Mouse (Mus musculus): ENCODE measurements around the gene Sidt1. TPM values are rescaled to one million over a fixed set of nuclear protein-coding genes. Genes with fewer than 3 reads are reported as not detected.
"Not testable (repeated sequence)": the region's sequence is repeated elsewhere in the genome, so short reads cannot be mapped to it uniquely, and the experiment has no call there.

Gene Sidt1
- polyA plus RNA-seq, 1 experiment from 2014 or later: 0.51 TPM

DNA sequence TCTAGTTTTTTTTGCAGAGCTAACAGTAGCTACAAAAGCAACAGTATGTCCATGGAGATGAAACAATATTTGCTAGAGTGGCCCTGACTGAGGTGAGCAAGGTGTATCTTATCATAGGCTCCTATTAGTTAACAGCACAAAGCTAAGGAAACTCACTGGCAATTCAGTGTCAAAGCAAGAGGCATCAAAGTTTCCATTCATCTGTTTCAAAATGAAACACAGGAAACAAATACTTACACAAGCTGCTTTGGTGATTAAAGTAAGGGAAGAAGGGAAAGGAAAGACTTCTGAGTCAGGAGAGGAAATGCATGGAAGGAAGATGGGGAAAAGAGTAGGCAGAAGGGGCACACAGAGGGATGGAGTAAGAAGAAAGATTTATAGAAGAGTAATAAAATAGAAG is 39.0 kb downstream of the Sidt1 start:
- no peak overlapping the region for H3K27ac ChIP-seq
- no peak overlapping the region for H3K9ac ChIP-seq
- H3K4me3 ChIP-seq: no peak overlapping the region
- H3K9me3 ChIP-seq: no peaks in the 10 kb centered on the region
- ATAC-seq (ENCODE audit: low FRiP score, low read depth): no peak
- no peaks in the 10 kb centered on the region for H3K27me3 ChIP-seq (replicated peaks)
- no peaks in the 10 kb centered on the region for H3K36me3 ChIP-seq
- H3K4me2 ChIP-seq (replicated peaks): no peak overlapping the region
- H3K4me1 ChIP-seq: no peaks in the 10 kb centered on the region

- ATAC-seq (ENCODE audit: low FRiP score, low read depth); H3K4me2 ChIP-seq (replicated peaks); H3K4me1 ChIP-seq; H3K9me3 ChIP-seq; H3K27me3 ChIP-seq (replicated peaks); H3K27ac ChIP-seq; H3K9ac ChIP-seq; H3K4me3 ChIP-seq; H3K36me3 ChIP-seq: not testable (repeated sequence)
- 92% methylated on average over 2 of the region's 2 CpGs for WGBS
Measured at GRCm38 (mm10) chr16:44292681-44293080, 40.3 kb downstream of the Sidt1 start.

DNA sequence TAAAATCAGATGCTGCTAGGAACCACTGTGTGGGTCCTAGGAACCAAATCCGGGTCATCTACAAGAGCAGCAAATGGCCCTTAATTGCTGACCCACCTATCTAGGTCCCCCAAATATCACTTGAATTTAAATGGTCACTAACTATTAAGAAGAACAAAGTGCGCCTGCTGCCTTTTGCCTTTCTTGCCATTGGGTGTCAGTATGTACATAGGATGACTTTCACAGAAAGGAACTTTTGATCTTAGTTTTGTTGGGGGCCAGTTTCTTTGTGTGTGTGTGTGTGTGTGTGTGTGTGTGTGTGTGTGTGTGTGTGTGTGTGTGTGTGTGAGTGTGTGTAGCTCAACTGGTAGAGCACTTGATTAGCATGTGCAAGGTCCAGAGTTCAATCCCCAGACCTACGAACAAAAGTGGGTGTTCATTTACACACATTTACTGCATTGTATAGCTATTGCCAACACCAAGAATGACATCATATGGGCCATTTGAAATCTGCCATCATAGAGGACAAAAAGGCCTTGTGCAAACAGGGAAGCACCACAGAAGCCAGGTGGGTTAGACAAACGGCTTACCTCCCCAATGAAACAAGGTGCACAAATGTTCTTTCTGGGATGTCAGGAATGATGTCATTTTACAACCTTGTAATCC is 43.9 kb downstream of the Sidt1 start:
- Histone ChIP-seq H3K4me3 (no peak overlapping the region), H3K4me2 (replicated peaks) (no peak overlapping the region), H3K36me3 (no peaks in the 10 kb centered on the region), H3K27me3 (replicated peaks) (no peaks in the 10 kb centered on the region), H3K9me3 (no peaks in the 10 kb centered on the region), H3K9ac (no peak overlapping the region), H3K4me1 (no peaks in the 10 kb centered on the region), H3K27ac (no peak overlapping the region)
- WGBS: 81% methylated on average over 4 of the region's 4 CpGs
- no peak for ATAC-seq (ENCODE audit: low FRiP score, low read depth)

- H3K27ac ChIP-seq: no peak overlapping the region
- no peak for ATAC-seq (ENCODE audit: low FRiP score, low read depth)
- H3K4me2 ChIP-seq (replicated peaks): no peak overlapping the region
- no peak overlapping the region for H3K4me3 ChIP-seq
- no peaks in the 10 kb centered on the region for H3K36me3 ChIP-seq
- no peaks in the 10 kb centered on the region for H3K9me3 ChIP-seq
- H3K27me3 ChIP-seq (replicated peaks): no peaks in the 10 kb centered on the region
- WGBS: 70% methylated on average over 7 of the region's 7 CpGs
- H3K4me1 ChIP-seq: no peaks in the 10 kb centered on the region
- H3K9ac ChIP-seq: no peak overlapping the region
Measured at GRCm38 (mm10) chr16:44287356-44287950, 45.5 kb downstream of the Sidt1 start.

- Histone ChIP-seq H3K27ac (no peak overlapping the region), H3K27me3 (replicated peaks) (no peaks in the 10 kb centered on the region), H3K4me3 (no peak overlapping the region), H3K4me2 (replicated peaks) (no peak overlapping the region), H3K4me1 (no peaks in the 10 kb centered on the region), H3K9ac (no peak overlapping the region), H3K9me3 (no peaks in the 10 kb centered on the region), H3K36me3 (no peaks in the 10 kb centered on the region)
- no peak for ATAC-seq (ENCODE audit: low FRiP score, low read depth)
- WGBS: 82% methylated on average over 5 of the region's 5 CpGs
Measured at GRCm38 (mm10) chr16:44282614-44283325, 50.2 kb downstream of the Sidt1 start.

- no peak for ATAC-seq (ENCODE audit: low FRiP score, low read depth)
- H3K4me2 ChIP-seq (replicated peaks): no peak overlapping the region
- H3K27me3 ChIP-seq (replicated peaks): no peaks in the 10 kb centered on the region
- 82% methylated on average over 3 of the region's 3 CpGs for WGBS
- H3K36me3 ChIP-seq: no peaks in the 10 kb centered on the region
- no peak overlapping the region for H3K27ac ChIP-seq
- no peak overlapping the region for H3K4me3 ChIP-seq
- H3K9ac ChIP-seq: no peak overlapping the region
- H3K4me1 ChIP-seq: no peaks in the 10 kb centered on the region
- H3K9me3 ChIP-seq: no peaks in the 10 kb centered on the region
Measured at GRCm38 (mm10) chr16:44282036-44282435, 51.0 kb downstream of the Sidt1 start.

DNA sequence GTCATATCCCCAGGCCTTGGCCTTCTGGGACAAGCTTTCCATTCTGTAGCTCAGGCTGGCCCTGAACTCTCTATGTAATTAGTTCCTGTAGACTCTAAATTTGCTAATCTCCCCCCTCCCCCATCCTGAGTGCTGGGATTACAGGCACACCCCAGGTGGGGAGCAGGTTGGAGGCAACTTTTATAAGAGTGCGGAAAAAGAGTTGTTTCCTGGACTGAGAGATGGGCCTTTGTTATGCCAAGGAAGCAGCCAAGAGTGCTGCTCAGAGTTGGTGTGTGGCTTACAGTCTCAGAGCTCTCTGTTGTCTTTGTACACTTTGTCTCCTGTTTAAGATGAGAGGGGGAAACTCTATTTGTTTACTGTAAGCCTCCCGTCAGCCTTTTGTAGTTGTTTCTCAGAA is 52.2 kb downstream of the Sidt1 start:
- no peak overlapping the region for H3K4me2 ChIP-seq (replicated peaks)
- H3K36me3 ChIP-seq: no peaks in the 10 kb centered on the region
- H3K9me3 ChIP-seq: no peaks in the 10 kb centered on the region
- H3K27me3 ChIP-seq (replicated peaks): no peaks in the 10 kb centered on the region
- H3K9ac ChIP-seq: no peak overlapping the region
- H3K27ac ChIP-seq: no peak overlapping the region
- H3K4me3 ChIP-seq: no peak overlapping the region
- H3K4me1 ChIP-seq: no peaks in the 10 kb centered on the region
- WGBS: 65% methylated on average over 2 of the region's 2 CpGs
- ATAC-seq (ENCODE audit: low FRiP score, low read depth): no peak

DNA sequence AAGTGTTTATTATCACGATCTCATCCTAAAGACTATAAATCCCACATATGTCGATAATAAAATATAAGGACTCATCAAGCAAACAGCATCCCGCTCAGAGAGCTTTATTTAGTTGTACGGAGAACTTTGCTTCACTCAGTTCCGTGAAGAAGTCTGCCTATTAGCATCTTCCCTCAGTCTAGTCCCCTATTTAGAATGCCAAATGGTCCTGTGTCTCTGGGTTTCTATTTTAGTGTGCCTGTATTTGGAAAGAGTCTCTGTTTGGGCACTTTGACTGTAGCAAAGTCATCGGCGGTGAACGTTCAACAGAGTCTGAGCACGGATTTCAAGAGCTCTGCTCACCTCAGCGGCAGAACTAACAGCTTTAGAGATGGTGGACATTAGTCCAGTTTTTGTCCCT is 55.8 kb downstream of the Sidt1 start:
- no peaks in the 10 kb centered on the region for H3K36me3 ChIP-seq
- 92% methylated on average over 10 of the region's 10 CpGs for WGBS
- H3K4me2 ChIP-seq (replicated peaks): no peak overlapping the region
- H3K9me3 ChIP-seq: no peaks in the 10 kb centered on the region
- no peaks in the 10 kb centered on the region for H3K27me3 ChIP-seq (replicated peaks)
- H3K9ac ChIP-seq: no peak overlapping the region
- H3K27ac ChIP-seq: no peak overlapping the region
- H3K4me3 ChIP-seq: no peak overlapping the region
- no peak for ATAC-seq (ENCODE audit: low FRiP score, low read depth)
- no peaks in the 10 kb centered on the region for H3K4me1 ChIP-seq

GRCm38 (mm10) chr16:44271371-44272038 is 61.5 kb downstream of the Sidt1 start:
- 78% methylated on average over 9 of the region's 9 CpGs for WGBS
- Histone ChIP-seq H3K4me2 (replicated peaks) (no peak overlapping the region), H3K4me3 (no peak overlapping the region), H3K9ac (no peak overlapping the region), H3K27ac (no peak overlapping the region), H3K36me3 (no peaks in the 10 kb centered on the region), H3K4me1 (no peaks in the 10 kb centered on the region), H3K9me3 (no peaks in the 10 kb centered on the region), H3K27me3 (replicated peaks) (no peaks in the 10 kb centered on the region)
- no peak for ATAC-seq (ENCODE audit: low FRiP score, low read depth)

GRCm38 (mm10) chr16:44270606-44271005 is 62.4 kb downstream of the Sidt1 start:
- H3K36me3 ChIP-seq: no peaks in the 10 kb centered on the region
- no peak overlapping the region for H3K4me2 ChIP-seq (replicated peaks)
- H3K9ac ChIP-seq: no peak overlapping the region
- 81% methylated on average over 5 of the region's 5 CpGs for WGBS
- no peak overlapping the region for H3K4me3 ChIP-seq
- H3K9me3 ChIP-seq: no peaks in the 10 kb centered on the region
- ATAC-seq (ENCODE audit: low FRiP score, low read depth): no peak
- no peaks in the 10 kb centered on the region for H3K27me3 ChIP-seq (replicated peaks)
- no peak overlapping the region for H3K27ac ChIP-seq
- no peaks in the 10 kb centered on the region for H3K4me1 ChIP-seq

GRCm38 (mm10) chr16:44269578-44269977 is 63.4 kb downstream of the Sidt1 start:
- no peaks in the 10 kb centered on the region for H3K9me3 ChIP-seq
- H3K4me3 ChIP-seq: no peak overlapping the region
- H3K9ac ChIP-seq: no peak overlapping the region
- ATAC-seq (ENCODE audit: low FRiP score, low read depth): no peak
- 64% methylated on average over 6 of the region's 6 CpGs for WGBS
- H3K27me3 ChIP-seq (replicated peaks): no peaks in the 10 kb centered on the region
- no peaks in the 10 kb centered on the region for H3K36me3 ChIP-seq
- H3K4me2 ChIP-seq (replicated peaks): no peak overlapping the region
- no peaks in the 10 kb centered on the region for H3K4me1 ChIP-seq
- no peak overlapping the region for H3K27ac ChIP-seq

DNA sequence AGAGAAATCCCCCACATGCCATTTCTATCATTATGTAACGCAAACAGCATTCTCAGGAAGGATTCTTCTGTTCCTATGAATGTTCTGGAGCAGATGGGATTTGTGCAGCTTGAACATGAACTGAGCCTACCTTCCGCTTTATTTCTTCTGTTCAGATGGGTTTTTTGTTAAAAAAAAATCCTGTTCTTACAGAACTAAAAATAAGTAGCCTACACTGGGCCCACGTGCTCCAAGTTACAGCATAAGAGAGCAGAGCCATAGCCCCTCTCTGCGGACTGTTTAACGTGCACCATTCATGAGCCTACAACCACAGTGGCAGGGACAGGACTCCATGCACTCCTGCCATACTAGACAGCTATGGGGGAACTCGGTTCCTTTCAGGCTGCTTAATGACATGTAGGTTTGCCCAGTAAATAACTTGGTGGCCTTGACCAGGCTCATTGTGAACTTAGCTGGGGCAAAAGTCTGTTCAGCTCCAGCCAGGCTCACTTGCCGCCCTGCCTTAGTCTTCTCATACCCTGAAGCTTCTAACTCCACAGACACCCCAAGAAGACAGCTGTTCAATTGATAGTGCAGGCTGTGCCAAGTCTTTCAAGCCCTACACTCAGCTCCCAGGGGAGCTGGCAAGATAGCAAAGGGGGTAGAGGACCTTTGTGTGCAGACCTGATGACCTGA is 64.3 kb downstream of the Sidt1 start:
- Histone ChIP-seq H3K4me3 (no peak overlapping the region), H3K9ac (no peak overlapping the region), H3K4me2 (replicated peaks) (no peak overlapping the region), H3K9me3 (no peaks in the 10 kb centered on the region), H3K4me1 (no peaks in the 10 kb centered on the region), H3K27ac (no peak overlapping the region), H3K27me3 (replicated peaks) (no peaks in the 10 kb centered on the region), H3K36me3 (no peaks in the 10 kb centered on the region)
- ATAC-seq (ENCODE audit: low FRiP score, low read depth): no peak
- WGBS: 87% methylated on average over 7 of the region's 7 CpGs
